Mouse (Mus musculus) heart, postnatal 0 days (tissue): Measurements from ENCODE around the gene Gabbr2. TPM values are rescaled to one million over a fixed set of nuclear protein-coding genes. Genes with fewer than 3 reads are reported as not detected.

Experiments used
- ATAC-seq: fragments of 200-750 bp; cut with Nextera tagmentation; 2 replicates; pipeline ENCODE4 v1.8.0; 2017; ENCODE audit warnings: low read depth, moderate number of reproducible peaks, moderate library complexity; ENCODE audit not compliant: insufficient read depth
- DNase-seq: peaks from one replicate; pipeline ENCODE4 v3.0.0-alpha.2; 2016; ENCODE audit warnings: low spot score
- H3K27ac ChIP-seq: fragments of 300-500 bp; sonication (generic); 2 replicates; pipeline ENCODE4 v1.5.1; 2014; ENCODE audit warnings: low read depth, mild to moderate bottlenecking
- H3K27me3 ChIP-seq: fragments of 300-500 bp; sonication (generic); 2 replicates; pipeline ENCODE4 v1.6.1; 2014; ENCODE audit warnings: low read length, mixed read lengths; ENCODE audit not compliant: control insufficient read depth, insufficient read depth
- H3K36me3 ChIP-seq: fragments of 300-500 bp; sonication (generic); replicated peaks from 2 replicates; pipeline ENCODE4 v1.6.1; 2014; ENCODE audit warnings: low read length, mixed read lengths; ENCODE audit not compliant: control insufficient read depth, insufficient read depth
- H3K4me1 ChIP-seq: fragments of 300-500 bp; sonication (generic); 2 replicates; pipeline ENCODE4 v1.6.1; 2014; ENCODE audit warnings: antibody characterized with exemption; ENCODE audit not compliant: control insufficient read depth, insufficient read depth
- H3K4me2 ChIP-seq: fragments of 300-500 bp; sonication (generic); 2 replicates; pipeline ENCODE4 v1.6.1; 2014; ENCODE audit warnings: low read depth, mild to moderate bottlenecking, low read length, moderate library complexity
- H3K4me3 ChIP-seq: fragments of 300-500 bp; sonication (generic); 2 replicates; pipeline ENCODE4 v1.5.1; 2014; ENCODE audit warnings: low read depth, low read length
- H3K9ac ChIP-seq: fragments of 300-500 bp; sonication (generic); replicated peaks from 2 replicates; pipeline ENCODE4 v1.6.1; 2014; ENCODE audit warnings: low read depth, low read length, mixed read lengths
- H3K9me3 ChIP-seq: fragments of 300-500 bp; sonication (generic); replicated peaks from 2 replicates; pipeline ENCODE4 v1.6.1; 2016; ENCODE audit warnings: low read length; ENCODE audit not compliant: control insufficient read depth
- CTCF ChIP-seq: IDR thresholded peaks from 2 replicates; pipeline ENCODE4 v1.5.1; 2016; ENCODE audit warnings: antibody characterized with exemption, control low read depth, low read depth
- EP300 ChIP-seq: IDR thresholded peaks from 2 replicates; pipeline ENCODE4 v1.6.1; 2016; ENCODE audit warnings: antibody characterized with exemption, low read depth
- WGBS: fragments of 180-500 bp; shearing (Covaris S2); extraction: QIAGEN DNeasy Blood & Tissue Kit; methylation state at CpG from one replicate; pipeline ENCODE4 v1.1.7; 2014; 5-methylcytosine and 5-hydroxymethylcytosine counted together
- polyA plus RNA-seq: library from polyadenylated mRNA; unstranded; fragments of >200 nt; fragmentation: Nextera tagmentation; extraction: Ambion mirVana; gene quantifications from 2 replicates; pipeline ENCODE4 v1.2.1, GENCODE M21; 2015
- total RNA-seq: library from RNA; depleted of rRNA; stranded (reverse); fragments of >200 nt; gene quantifications from 2 replicates; pipeline ENCODE4 v1.2.3, GENCODE M21; 2014; ENCODE audit warnings: low replicate concordance

Gabbr2 gene
- total and polyA plus RNA-seq, 2 experiments from 2014 or later = 0.07 TPM; not detected in 1

DNA sequence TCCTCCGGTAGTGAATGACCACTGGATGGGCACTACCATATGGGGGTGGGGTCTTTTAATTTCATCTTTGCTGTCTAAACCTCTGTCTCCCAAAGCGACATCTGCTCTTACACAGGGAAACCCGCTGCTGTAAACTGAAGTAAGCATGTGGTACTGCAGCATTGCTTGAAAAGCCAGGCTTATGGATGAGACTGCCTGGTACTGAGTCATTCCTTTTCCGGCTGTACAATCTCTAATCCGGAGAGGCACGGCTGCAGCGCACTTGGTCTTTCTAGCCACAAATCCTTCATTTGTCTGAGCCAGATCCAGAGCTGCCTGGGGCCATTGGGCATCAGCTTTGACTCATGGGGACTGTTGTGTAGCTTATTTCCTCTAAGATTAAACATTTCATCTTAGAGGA lies 149.1 kb downstream of the Gabbr2 start:
- no peaks in the 10 kb centered on the region; the same call in 1 of the 2 replicates for H3K4me1 ChIP-seq
- 0 out of 2 replicates have a peak, but pooled peaks cover 4% of the 10 kb centered on the region for H3K9me3 ChIP-seq
- H3K36me3 ChIP-seq = no peaks in the 10 kb centered on the region
- no peak for TF ChIP-seq EP300
- no peak for TF ChIP-seq CTCF
- WGBS = 85% methylated on average over 7 of the region's 7 CpGs
- no peak overlapping the region for H3K4me3 ChIP-seq
- no peak overlapping the region for H3K9ac ChIP-seq
- H3K27me3 ChIP-seq = no peaks in the 10 kb centered on the region
- DNase-seq (no peak), ATAC-seq (no peak)
- no peak overlapping the region for H3K27ac ChIP-seq
- H3K4me2 ChIP-seq = no peak overlapping the region

DNA sequence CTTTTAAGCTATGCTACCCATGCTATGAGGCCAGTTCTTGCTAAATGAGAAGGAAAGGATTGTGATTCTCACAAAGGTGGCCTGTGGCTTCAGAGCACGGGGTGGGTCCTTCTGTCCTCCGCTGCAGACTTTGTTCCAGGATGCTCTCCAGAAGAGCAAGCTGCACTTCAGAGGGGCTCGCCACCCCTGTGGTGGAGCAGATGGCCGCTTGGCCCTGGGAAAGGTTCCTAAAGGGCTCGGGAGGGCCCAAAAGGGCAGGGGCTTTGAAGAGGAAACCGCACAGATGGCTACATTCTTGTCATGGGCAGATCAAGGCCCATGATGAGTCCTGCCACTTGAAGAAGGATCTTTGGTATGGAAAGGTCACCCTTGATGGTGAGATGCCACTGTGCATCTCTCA lies 151.5 kb downstream of the Gabbr2 start:
- ATAC-seq (no peak), DNase-seq (no peak)
- Histone ChIP-seq H3K4me2 (no peak overlapping the region), H3K27me3 (no peaks in the 10 kb centered on the region), H3K27ac (no peak overlapping the region), H3K9me3 (no peaks in the 10 kb centered on the region), H3K36me3 (no peaks in the 10 kb centered on the region), H3K4me3 (no peak overlapping the region), H3K9ac (no peak overlapping the region), H3K4me1 (no peaks in the 10 kb centered on the region; the same call in 1 of the 2 replicates)
- 66% methylated on average over 6 of the region's 6 CpGs for WGBS
- no peak for TF ChIP-seq CTCF
- TF ChIP-seq EP300 = no peak

GRCm38 (mm10) chr4:46837362-46837761 lies 154.3 kb downstream of the Gabbr2 start:
- Histone ChIP-seq H3K9me3 (no peaks in the 10 kb centered on the region), H3K36me3 (no peaks in the 10 kb centered on the region), H3K4me2 (no peak overlapping the region), H3K4me1 (no peaks in the 10 kb centered on the region), H3K4me3 (no peak overlapping the region), H3K27me3 (no peaks in the 10 kb centered on the region), H3K27ac (no peak overlapping the region), H3K9ac (no peak overlapping the region)
- DNase-seq = no peak
- no peak for TF ChIP-seq EP300
- no peak for TF ChIP-seq CTCF
- ATAC-seq = no peak
- 70% methylated on average over 7 of the region's 7 CpGs for WGBS

- no peak overlapping the region for H3K4me3 ChIP-seq
- TF ChIP-seq EP300 (no peak), CTCF (no peak)
- WGBS = 54% methylated on average over 18 of the region's 18 CpGs
- no peak overlapping the region for H3K27ac ChIP-seq
- DNase-seq (no peak), ATAC-seq (no peak)
- no peaks in the 10 kb centered on the region for H3K27me3 ChIP-seq
- H3K4me2 ChIP-seq = no peak overlapping the region
- no peaks in the 10 kb centered on the region for H3K9me3 ChIP-seq
- no peaks in the 10 kb centered on the region for H3K4me1 ChIP-seq
- no peaks in the 10 kb centered on the region for H3K36me3 ChIP-seq
- no peak overlapping the region for H3K9ac ChIP-seq
Observed at GRCm38 (mm10) chr4:46836065-46836464, 155.6 kb downstream of the Gabbr2 start.

- ATAC-seq (no peak), DNase-seq (no peak)
- 93% methylated on average over 14 of the region's 14 CpGs for WGBS
- Histone ChIP-seq H3K4me3 (no peak overlapping the region), H3K9me3 (no peaks in the 10 kb centered on the region), H3K4me2 (no peak overlapping the region), H3K36me3 (no peaks in the 10 kb centered on the region), H3K27ac (no peak overlapping the region), H3K9ac (no peak overlapping the region), H3K27me3 (no peaks in the 10 kb centered on the region), H3K4me1 (no peaks in the 10 kb centered on the region)
- no peak for TF ChIP-seq CTCF
- TF ChIP-seq EP300 = no peak
Observed at GRCm38 (mm10) chr4:46835064-46835463, 156.6 kb downstream of the Gabbr2 start.

DNA sequence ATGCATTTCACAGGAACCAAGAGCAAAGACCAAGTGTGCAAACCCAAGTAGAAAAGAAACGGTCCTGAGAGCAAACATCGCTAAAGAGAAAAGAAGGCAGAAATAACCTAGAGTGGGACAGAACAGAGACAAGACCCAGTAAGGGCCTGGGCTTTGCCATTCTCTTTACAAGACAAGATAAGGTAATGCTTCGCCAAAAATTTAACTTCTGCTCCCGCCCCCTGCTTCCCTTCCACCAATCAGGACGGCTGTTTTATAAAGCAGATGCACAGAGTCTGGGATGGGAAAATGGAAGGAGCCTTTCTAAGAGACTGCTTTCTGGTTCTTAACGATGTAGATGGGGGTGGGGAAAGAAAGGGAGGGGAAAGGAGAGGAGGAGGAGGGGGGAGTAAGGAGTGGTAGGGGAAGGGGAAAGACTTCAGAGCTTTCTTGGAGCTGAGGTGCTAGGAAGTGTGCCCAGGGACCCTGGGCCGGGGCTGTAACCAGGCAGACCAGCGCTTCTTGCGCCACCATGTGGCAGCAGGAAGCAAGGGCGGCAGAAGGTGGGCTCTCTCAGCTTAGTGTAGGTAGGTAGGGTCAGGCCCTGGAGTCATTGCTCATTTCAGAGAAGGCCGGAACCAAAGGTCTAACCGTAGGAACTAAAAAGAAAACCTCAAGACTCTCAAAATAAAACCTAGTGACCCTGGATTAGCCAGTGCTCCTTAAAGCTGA lies 158.7 kb downstream of the Gabbr2 start:
- H3K4me2 ChIP-seq = no peak overlapping the region
- 50% methylated on average over 12 of the region's 12 CpGs for whole genome bisulfite sequencing
- TF ChIP-seq EP300 (no peak), CTCF (peak; percentile 19; the same call in 1 of the 2 replicates)
- no peaks in the 10 kb centered on the region for H3K27me3 ChIP-seq
- no peak overlapping the region for H3K9ac ChIP-seq
- no peak overlapping the region for H3K27ac ChIP-seq
- DNase-seq (no peak), ATAC-seq (no peak)
- H3K36me3 ChIP-seq = no peaks in the 10 kb centered on the region
- H3K4me3 ChIP-seq = no peak overlapping the region
- H3K4me1 ChIP-seq = no peaks in the 10 kb centered on the region
- no peaks in the 10 kb centered on the region for H3K9me3 ChIP-seq
